Mouse (Mus musculus) CH12.LX (cell line): ENCODE measurements at regions not wholly inside any gene's neighbourhood (a gene's known extent, or its start where the extent isn't known, plus 50 kb on each side); places are given as distances from the start of the nearest gene placed in this dataset.

Source experiments
- DNase-seq: peaks from one replicate; pipeline ENCODE4 v3.0.0-alpha.2; 2013; ENCODE audit errors: extremely low read depth
- H3K27ac ChIP-seq: 2 replicates; pipeline ENCODE4 v1.5.1; 2012; ENCODE audit warnings: low read depth, mild to moderate bottlenecking, control low read depth, moderate library complexity; ENCODE audit not compliant: insufficient read depth
- H3K27me3 ChIP-seq: replicated peaks from 2 replicates; pipeline ENCODE3; 2012; ENCODE audit warnings: inconsistent platforms
- H3K36me3 ChIP-seq, 2 experiments: replicated peaks in 1 of 2; 2 replicates each; pipeline versions ENCODE3 to v1.6.1; 2012; ENCODE audit warnings: inconsistent platforms in 1 of 2, low read length in 1 of 2, mild to moderate bottlenecking in 1 of 2, mixed read lengths in 1 of 2, moderate library complexity in 1 of 2; ENCODE audit not compliant: control insufficient read depth in 1 of 2, insufficient read depth in 1 of 2
- H3K4me1 ChIP-seq, 2 experiments: 2 replicates each; pipeline ENCODE4 v1.6.1; 2012; ENCODE audit warnings: inconsistent platforms in 1 of 2, moderate library complexity in 1 of 2; ENCODE audit not compliant: insufficient read depth in 2 of 2, control insufficient read depth in 1 of 2
- H3K4me2 ChIP-seq: 2 replicates; pipeline ENCODE4 v1.6.1; 2012; ENCODE audit warnings: low read depth, mild to moderate bottlenecking, control low read depth; ENCODE audit not compliant: poor library complexity, insufficient read depth, severe bottlenecking
- H3K4me3 ChIP-seq, 3 experiments: fragments of 150-350 bp in 1 of 3; sonication (generic) in 1 of 3; replicated peaks in 1 of 3; 2 replicates each; pipeline versions ENCODE3 to v1.5.1; 2011 to 2012; ENCODE audit warnings: low read depth in 2 of 3, low read length in 2 of 3, mild to moderate bottlenecking in 2 of 3, moderate library complexity in 2 of 3, control low read depth in 1 of 3, improper control_type of control experiment in 1 of 3, inconsistent platforms in 1 of 3, mixed read lengths in 1 of 3; ENCODE audit not compliant: poor library complexity in 1 of 3
- H3K79me2 ChIP-seq: replicated peaks from 2 replicates; pipeline ENCODE4 v1.6.1; 2012; ENCODE audit warnings: mild to moderate bottlenecking, moderate library complexity; ENCODE audit not compliant: control insufficient read depth, poor library complexity, insufficient read depth, severe bottlenecking; ENCODE audit errors: extremely low read depth
- H3K9ac ChIP-seq: 2 replicates; pipeline ENCODE4 v1.6.1; 2012; ENCODE audit warnings: low read depth, mild to moderate bottlenecking, control low read depth, moderate library complexity; ENCODE audit not compliant: insufficient read depth
- H3K9me3 ChIP-seq: replicated peaks from 2 replicates; pipeline ENCODE3; 2012; ENCODE audit warnings: low read length, inconsistent platforms, mixed read lengths
- BHLHE40 ChIP-seq: IDR thresholded peaks from 2 replicates; pipeline ENCODE4 v1.6.1; 2011; ENCODE audit warnings: mild to moderate bottlenecking, low read depth, low read length, improper control_type of control experiment
- ELF1 ChIP-seq: IDR thresholded peaks from 2 replicates; pipeline ENCODE4 v1.6.1; 2014; ENCODE audit warnings: low read depth, mild to moderate bottlenecking, inconsistent platforms, low read length, improper control_type of control experiment
- EP300 ChIP-seq: IDR thresholded peaks from 2 replicates; pipeline ENCODE4 v1.6.1; 2011; ENCODE audit warnings: low read length, improper control_type of control experiment
- ETS1 ChIP-seq: conservative IDR thresholded peaks from 2 replicates; pipeline ENCODE4 v1.6.1; 2012; ENCODE audit warnings: low read depth, mild to moderate bottlenecking, inconsistent platforms, low read length, improper control_type of control experiment, moderate library complexity
- HCFC1 ChIP-seq: IDR thresholded peaks from 2 replicates; pipeline ENCODE4 v1.6.1; 2012; ENCODE audit warnings: low read depth, mild to moderate bottlenecking, inconsistent platforms, low read length, improper control_type of control experiment
- JUN ChIP-seq: IDR thresholded peaks from 2 replicates; pipeline ENCODE4 v1.6.1; 2011; ENCODE audit warnings: low read depth, mild to moderate bottlenecking, low read length, improper control_type of control experiment, moderate library complexity; ENCODE audit not compliant: insufficient read depth
- JUND ChIP-seq: conservative IDR thresholded peaks from 2 replicates; pipeline ENCODE4 v1.6.1; 2011; ENCODE audit warnings: low read depth, low read length, improper control_type of control experiment
- MAX ChIP-seq: IDR thresholded peaks from 2 replicates; pipeline ENCODE4 v1.6.1; 2011; ENCODE audit warnings: low read length, improper control_type of control experiment
- MEF2A ChIP-seq: IDR thresholded peaks from 2 replicates; pipeline ENCODE4 v1.6.1; 2014; ENCODE audit warnings: low read depth, mild to moderate bottlenecking, inconsistent platforms, low read length, improper control_type of control experiment, borderline replicate concordance
- NELFE ChIP-seq: IDR thresholded peaks from 2 replicates; pipeline ENCODE4 v1.6.1; 2011; ENCODE audit warnings: low read depth, low read length, improper control_type of control experiment
- NRF1 ChIP-seq: IDR thresholded peaks from 2 replicates; pipeline ENCODE4 v1.6.1; 2014; ENCODE audit warnings: low read depth, mild to moderate bottlenecking, inconsistent platforms, low read length, improper control_type of control experiment, moderate library complexity
- PAX5 ChIP-seq: IDR thresholded peaks from 2 replicates; pipeline ENCODE4 v1.6.1; 2012; ENCODE audit warnings: low read length, inconsistent platforms, mixed read lengths
- POLR2A ChIP-seq: IDR thresholded peaks from 2 replicates; pipeline ENCODE4 v1.6.1; 2011; ENCODE audit warnings: low read depth, mild to moderate bottlenecking, improper control_type of control experiment, low read length
- RCOR1 ChIP-seq: conservative IDR thresholded peaks from 2 replicates; pipeline ENCODE4 v1.6.1; 2012; ENCODE audit warnings: low read depth, mild to moderate bottlenecking, inconsistent platforms, low read length, improper control_type of control experiment
- SIN3A ChIP-seq: IDR thresholded peaks from 2 replicates; pipeline ENCODE4 v1.6.1; 2012; ENCODE audit warnings: low read length, improper control_type of control experiment, inconsistent platforms
- SMC3 ChIP-seq: IDR thresholded peaks from 2 replicates; pipeline ENCODE4 v1.6.1; 2011; ENCODE audit warnings: low read depth, low read length, improper control_type of control experiment
- UBTF ChIP-seq: IDR thresholded peaks from 2 replicates; pipeline ENCODE4 v1.6.1; 2012; ENCODE audit warnings: low read depth, mild to moderate bottlenecking, inconsistent platforms, low read length, improper control_type of control experiment, moderate library complexity
- USF1 ChIP-seq: IDR thresholded peaks from 2 replicates; pipeline ENCODE4 v1.6.1; 2014; ENCODE audit warnings: low read depth, mild to moderate bottlenecking, inconsistent platforms, low read length, improper control_type of control experiment
- USF2 ChIP-seq: conservative IDR thresholded peaks from 2 replicates; pipeline ENCODE4 v1.6.1; 2011; ENCODE audit warnings: low read depth, low read length, improper control_type of control experiment
- ZC3H11A ChIP-seq: IDR thresholded peaks from 2 replicates; pipeline ENCODE4 v1.6.1; 2012; ENCODE audit warnings: low read depth, mild to moderate bottlenecking, inconsistent platforms, low read length, improper control_type of control experiment
- dilution Hi-C: fragments of 300-500 bp; cut with MboI; formaldehyde crosslinking; loops from 2 replicates; pipeline ENCODE4 v1.14.3; 2020; ENCODE audit warnings: low sequenced_read_pairs; ENCODE audit not compliant: extremely low pct_unique_long_range_greater_than_20kb, extremely low pct_ligation_motif_present
- in situ Hi-C: fragments of 300-500 bp; cut with MboI; formaldehyde crosslinking; loops from 3 replicates; pipeline ENCODE4 v1.14.3; 2019; ENCODE audit warnings: low sequenced_read_pairs, low pct_ligation_motif_present, low pct_unique_long_range_greater_than_20kb, mixed read lengths

- H3K27me3 ChIP-seq: no peaks in the 10 kb centered on the region
- peaks cover 24% of the 10 kb centered on the region for H3K9me3 ChIP-seq
- H3K27ac ChIP-seq: no peak overlapping the region
- no peak overlapping the region for H3K4me3 ChIP-seq
- dilution Hi-C loops: no loop called here
- no peaks in the 10 kb centered on the region for H3K79me2 ChIP-seq
- in situ Hi-C loops: no loop called here
- H3K4me2 ChIP-seq: no peak overlapping the region
- H3K36me3 ChIP-seq: no peaks in the 10 kb centered on the region
- H3K4me1 ChIP-seq: no peaks in the 10 kb centered on the region
- H3K9ac ChIP-seq: no peak overlapping the region
- TF ChIP-seq ETS1 (no peak), SIN3A (no peak), MAX (no peak), UBTF (no peak), ELF1 (no peak), PAX5 (no peak)
- TF ChIP-seq, all 38 proteins: peak for 0
- no peak for DNase-seq
These were observed 60.4 kb upstream of the Mocs1 start for GRCm38 (mm10) chr17:49367791-49368190.

GRCm38 (mm10) chr17:49368476-49369269 is 59.5 kb upstream of the Mocs1 start:
- dilution Hi-C loops: no loop called here
- TF ChIP-seq POLR2A: no peak
- TF ChIP-seq MEF2A: no peak
- TF ChIP-seq BHLHE40: no peak
- TF ChIP-seq USF1: no peak
- no peak for TF ChIP-seq RCOR1
- no peak for TF ChIP-seq NRF1
- TF ChIP-seq EP300: no peak
- TF ChIP-seq USF2: no peak
- no peak for TF ChIP-seq SMC3
- TF ChIP-seq NELFE: no peak
- TF ChIP-seq PAX5: no peak
- TF ChIP-seq JUND: no peak
- TF ChIP-seq HCFC1: no peak
- no peak for TF ChIP-seq ZC3H11A
- TF ChIP-seq JUN: no peak
- H3K4me2 ChIP-seq: no peak overlapping the region
- no peaks in the 10 kb centered on the region for H3K27me3 ChIP-seq
- in situ Hi-C loops: no loop called here
- H3K9me3 ChIP-seq: peaks cover 25% of the 10 kb centered on the region
- H3K27ac ChIP-seq: no peak overlapping the region
- no peaks in the 10 kb centered on the region for H3K36me3 ChIP-seq
- H3K4me3 ChIP-seq: no peak overlapping the region
- DNase-seq: no peak
- H3K9ac ChIP-seq: no peak overlapping the region
- H3K79me2 ChIP-seq: no peaks in the 10 kb centered on the region
- H3K4me1 ChIP-seq: no peaks in the 10 kb centered on the region
